Mouse (Mus musculus): ENCODE results near the gene Vmn1r214. TPM values are rescaled to one million over a fixed set of nuclear protein-coding genes. Genes with fewer than 3 reads are reported as not detected.

Gene Vmn1r214
- not detected for polyA plus RNA-seq (2012; fragmentation: generic; extraction: Trizol)
- long read RNA-seq, experiment 1, result 0 reads
- long read RNA-seq, experiment 2, result 0 reads

- no peak within 1 kb of the TSS for H3ac ChIP-seq (ENCODE audit: control insufficient read depth, insufficient read length, low read depth)
- no peak for TF ChIP-seq MAX (IDR thresholded peaks at IDR 0.05)
- TF ChIP-seq MYOG (IDR thresholded peaks at IDR 0.05; ENCODE audit: control insufficient read depth, extremely low read depth, insufficient read length), result no peak
- no peak for TF ChIP-seq FOSL1 (IDR thresholded peaks at IDR 0.05; ENCODE audit: insufficient read depth, low read length, poor library complexity, severe bottlenecking)
- TF ChIP-seq CTCF (IDR thresholded peaks at IDR 0.05; ENCODE audit: control insufficient read depth, insufficient read depth, insufficient read length), result no peak
- TF ChIP-seq MYOD1 (IDR thresholded peaks at IDR 0.05; ENCODE audit: control insufficient read depth, insufficient read length, low read depth), result no peak
- no peak for TF ChIP-seq CEBPB (IDR thresholded peaks at IDR 0.05; ENCODE audit: low read depth)
- no peak for TF ChIP-seq USF1 (IDR thresholded peaks at IDR 0.05; ENCODE audit: low read depth)
- no peaks in the 10 kb centered on the region for H3K79me3 ChIP-seq (ENCODE audit: low read depth)
- H3K79me2 ChIP-seq (ENCODE audit: control insufficient read depth, insufficient read depth), result no peaks in the 10 kb centered on the region
- H3K36me3 ChIP-seq (ENCODE audit: control insufficient read depth, insufficient read depth), result no peaks in the 10 kb centered on the region
- H3K4me3 ChIP-seq (ENCODE audit: insufficient read depth, poor library complexity, severe bottlenecking), result no peak within 1 kb of the TSS
- H3K27me3 ChIP-seq (ENCODE audit: control insufficient read depth, insufficient read depth, insufficient read length), result no peaks in the 10 kb centered on the region
Measured at GRCm38 (mm10) chr13:23030118-23030517, at the start of gene Vmn1r214. Gene Vmn1r214, plus strand, starts transcription at chr13:23030418.

- H3K4me3 ChIP-seq (ENCODE audit: insufficient read depth, poor library complexity, severe bottlenecking), result no peak overlapping the region
- H3K79me3 ChIP-seq (ENCODE audit: low read depth), result no peaks in the 10 kb centered on the region
- H3ac ChIP-seq (ENCODE audit: control insufficient read depth, insufficient read length, low read depth), result no peak overlapping the region
- TF ChIP-seq USF1 (IDR thresholded peaks at IDR 0.05; ENCODE audit: low read depth) (no peak), MYOG (IDR thresholded peaks at IDR 0.05; ENCODE audit: control insufficient read depth, extremely low read depth, insufficient read length) (no peak), CEBPB (IDR thresholded peaks at IDR 0.05; ENCODE audit: low read depth) (no peak)
- no peaks in the 10 kb centered on the region for H3K36me3 ChIP-seq (ENCODE audit: control insufficient read depth, insufficient read depth)
- H3K27me3 ChIP-seq (ENCODE audit: control insufficient read depth, insufficient read depth, insufficient read length), result no peaks in the 10 kb centered on the region
- no peaks in the 10 kb centered on the region for H3K79me2 ChIP-seq (ENCODE audit: control insufficient read depth, insufficient read depth)
Measured at GRCm38 (mm10) chr13:22990214-22990891, 39.9 kb upstream of the Vmn1r214 start.

GRCm38 (mm10) chr13:22992178-22992700 is 38.0 kb upstream of the Vmn1r214 start:
- H3K79me3 ChIP-seq (ENCODE audit: low read depth), result no peaks in the 10 kb centered on the region
- H3K27me3 ChIP-seq (ENCODE audit: control insufficient read depth, insufficient read depth, insufficient read length), result no peaks in the 10 kb centered on the region
- H3K4me3 ChIP-seq (ENCODE audit: insufficient read depth, poor library complexity, severe bottlenecking), result no peak overlapping the region
- no peaks in the 10 kb centered on the region for H3K36me3 ChIP-seq (ENCODE audit: control insufficient read depth, insufficient read depth)
- no peaks in the 10 kb centered on the region for H3K79me2 ChIP-seq (ENCODE audit: control insufficient read depth, insufficient read depth)
- no peak overlapping the region for H3ac ChIP-seq (ENCODE audit: control insufficient read depth, insufficient read length, low read depth)
- TF ChIP-seq MYOD1 (IDR thresholded peaks at IDR 0.05; ENCODE audit: control insufficient read depth, insufficient read length, low read depth), result no peak
- no peak for TF ChIP-seq MAX (IDR thresholded peaks at IDR 0.05)
- TF ChIP-seq CEBPB (IDR thresholded peaks at IDR 0.05; ENCODE audit: low read depth), result no peak

GRCm38 (mm10) chr13:22992721-22993120 is 37.5 kb upstream of the Vmn1r214 start:
- Histone ChIP-seq H3K79me2 (ENCODE audit: control insufficient read depth, insufficient read depth) (no peaks in the 10 kb centered on the region), H3K27me3 (ENCODE audit: control insufficient read depth, insufficient read depth, insufficient read length) (no peaks in the 10 kb centered on the region), H3K36me3 (ENCODE audit: control insufficient read depth, insufficient read depth) (no peaks in the 10 kb centered on the region), H3K79me3 (ENCODE audit: low read depth) (no peaks in the 10 kb centered on the region), H3K4me3 (ENCODE audit: insufficient read depth, poor library complexity, severe bottlenecking) (no peak overlapping the region), H3ac (ENCODE audit: control insufficient read depth, insufficient read length, low read depth) (no peak overlapping the region)
- no peak for TF ChIP-seq USF1 (IDR thresholded peaks at IDR 0.05; ENCODE audit: low read depth)
- TF ChIP-seq FOSL1 (IDR thresholded peaks at IDR 0.05; ENCODE audit: insufficient read depth, low read length, poor library complexity, severe bottlenecking), result no peak
- no peak for TF ChIP-seq MYOD1 (IDR thresholded peaks at IDR 0.05; ENCODE audit: control insufficient read depth, insufficient read length, low read depth)
- no peak for TF ChIP-seq MYOG (IDR thresholded peaks at IDR 0.05; ENCODE audit: control insufficient read depth, extremely low read depth, insufficient read length)
- no peak for TF ChIP-seq CTCF (IDR thresholded peaks at IDR 0.05; ENCODE audit: control insufficient read depth, insufficient read depth, insufficient read length)
- no peak for TF ChIP-seq MAX (IDR thresholded peaks at IDR 0.05)
- no peak for TF ChIP-seq CEBPB (IDR thresholded peaks at IDR 0.05; ENCODE audit: low read depth)

- no peak for TF ChIP-seq USF1 (IDR thresholded peaks at IDR 0.05; ENCODE audit: low read depth)
- no peak for TF ChIP-seq MAX (IDR thresholded peaks at IDR 0.05)
- H3K27me3 ChIP-seq (ENCODE audit: control insufficient read depth, insufficient read depth, insufficient read length), result no peaks in the 10 kb centered on the region
Measured at GRCm38 (mm10) chr13:23007356-23007755, 22.9 kb upstream of the Vmn1r214 start, which contains the start of gene Vmn1r213. Gene Vmn1r213, plus strand, starts transcription at chr13:23007656.

GRCm38 (mm10) chr13:23018158-23018557 is 12.1 kb upstream of the Vmn1r214 start:
- H3ac ChIP-seq (ENCODE audit: control insufficient read depth, insufficient read length, low read depth), result no peak overlapping the region
- no peaks in the 10 kb centered on the region for H3K27me3 ChIP-seq (ENCODE audit: control insufficient read depth, insufficient read depth, insufficient read length)
- H3K79me2 ChIP-seq (ENCODE audit: control insufficient read depth, insufficient read depth), result no peaks in the 10 kb centered on the region
- H3K4me3 ChIP-seq (ENCODE audit: insufficient read depth, poor library complexity, severe bottlenecking), result no peak overlapping the region
- TF ChIP-seq MYOG (IDR thresholded peaks at IDR 0.05; ENCODE audit: control insufficient read depth, extremely low read depth, insufficient read length) (no peak), FOSL1 (IDR thresholded peaks at IDR 0.05; ENCODE audit: insufficient read depth, low read length, poor library complexity, severe bottlenecking) (no peak), CTCF (IDR thresholded peaks at IDR 0.05; ENCODE audit: control insufficient read depth, insufficient read depth, insufficient read length) (no peak), USF1 (IDR thresholded peaks at IDR 0.05; ENCODE audit: low read depth) (no peak), CEBPB (IDR thresholded peaks at IDR 0.05; ENCODE audit: low read depth) (no peak), MAX (IDR thresholded peaks at IDR 0.05) (no peak), MYOD1 (IDR thresholded peaks at IDR 0.05; ENCODE audit: control insufficient read depth, insufficient read length, low read depth) (no peak)
- H3K79me3 ChIP-seq (ENCODE audit: low read depth), result no peaks in the 10 kb centered on the region
- no peaks in the 10 kb centered on the region for H3K36me3 ChIP-seq (ENCODE audit: control insufficient read depth, insufficient read depth)

More at GRCm38 (mm10) chr13:23007356-23007755, 22.9 kb upstream of the Vmn1r214 start, which contains the start of gene Vmn1r213:
- no peak within 1 kb of the TSS for H3K4me3 ChIP-seq (ENCODE audit: insufficient read depth, poor library complexity, severe bottlenecking)
- H3K79me3 ChIP-seq (ENCODE audit: low read depth), result no peaks in the 10 kb centered on the region
- no peak within 1 kb of the TSS for H3ac ChIP-seq (ENCODE audit: control insufficient read depth, insufficient read length, low read depth)
- H3K36me3 ChIP-seq (ENCODE audit: control insufficient read depth, insufficient read depth), result no peaks in the 10 kb centered on the region
- H3K79me2 ChIP-seq (ENCODE audit: control insufficient read depth, insufficient read depth), result no peaks in the 10 kb centered on the region

Data from C2C12 (cell line).